Mouse (Mus musculus) layer of hippocampus, postnatal 36 days (tissue): ENCODE data around the gene Smc6. TPM values are rescaled to one million over a fixed set of nuclear protein-coding genes. Genes with fewer than 3 reads are reported as not detected.
A peak's percentile ranks its signal among the peaks of the same experiment; 100 is the strongest.

Source experiments
- DNase-seq, 2 experiments: peaks; one replicate each; pipeline ENCODE4 v3.0.0; 2022
- total RNA-seq, 2 experiments: library from RNA; stranded (reverse); gene quantifications; 2 replicates each; pipeline ENCODE4 v1.2.3; 2021

Gene Smc6
- total RNA-seq: 10 to 100 TPM; 34.6 to 35.3 TPM

DNA sequence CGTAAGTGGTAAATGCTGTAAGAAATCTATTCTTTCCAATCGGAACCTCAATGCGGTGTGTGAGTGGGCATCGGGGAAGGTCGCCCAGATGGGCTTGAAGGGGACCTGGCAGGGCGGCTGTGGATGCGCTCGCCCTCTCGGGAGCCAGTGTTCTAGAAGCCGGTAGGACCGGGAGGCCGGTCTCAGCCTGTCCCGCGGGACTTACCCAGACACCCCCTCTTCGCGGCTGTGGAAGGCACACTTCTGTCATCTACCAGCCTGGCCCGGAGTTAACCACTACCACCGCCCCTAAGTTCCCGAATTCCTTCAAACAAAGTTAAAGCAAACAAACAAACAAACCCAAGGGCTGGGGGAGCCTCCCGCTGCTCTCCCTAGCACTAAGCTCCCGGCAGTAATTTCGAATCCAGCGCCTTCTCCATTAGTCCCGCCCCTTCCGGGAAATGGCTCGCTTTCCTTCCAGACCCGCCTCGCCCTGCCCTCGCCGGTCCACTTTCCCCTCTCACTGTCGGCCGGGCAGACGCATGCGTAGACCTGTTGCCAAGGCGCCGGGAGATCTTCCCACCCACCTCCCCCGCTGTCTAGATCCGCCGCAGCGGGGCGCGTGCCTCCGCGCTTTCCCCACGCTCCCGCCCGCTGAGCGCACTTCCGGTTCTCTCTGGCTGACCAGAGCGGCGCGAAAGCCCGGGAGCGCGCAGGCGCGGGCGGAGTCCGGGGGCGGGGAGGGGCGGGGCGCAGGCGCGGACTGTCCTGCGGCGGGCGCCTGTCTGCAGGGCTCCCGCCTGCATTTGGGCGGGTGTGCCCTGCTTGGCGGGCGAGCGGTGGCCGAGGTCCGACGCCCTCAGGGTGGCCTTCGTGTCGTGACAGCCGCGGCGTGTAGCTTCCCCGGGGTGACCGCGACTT is at the start of gene Smc6, which contains the start of gene Gen1:
TSS of gene Smc6 (plus strand) at position 505 of the 900 bp plus-strand sequence.
TSS of gene Gen1 (minus strand) at position 420 of the 900 bp plus-strand sequence.
- DNase-seq: peak; percentile 91 to 94

GRCm38 (mm10) chr12:11216454-11216853 is 49.2 kb upstream of the Smc6 start:
- no peak for DNase-seq

DNA sequence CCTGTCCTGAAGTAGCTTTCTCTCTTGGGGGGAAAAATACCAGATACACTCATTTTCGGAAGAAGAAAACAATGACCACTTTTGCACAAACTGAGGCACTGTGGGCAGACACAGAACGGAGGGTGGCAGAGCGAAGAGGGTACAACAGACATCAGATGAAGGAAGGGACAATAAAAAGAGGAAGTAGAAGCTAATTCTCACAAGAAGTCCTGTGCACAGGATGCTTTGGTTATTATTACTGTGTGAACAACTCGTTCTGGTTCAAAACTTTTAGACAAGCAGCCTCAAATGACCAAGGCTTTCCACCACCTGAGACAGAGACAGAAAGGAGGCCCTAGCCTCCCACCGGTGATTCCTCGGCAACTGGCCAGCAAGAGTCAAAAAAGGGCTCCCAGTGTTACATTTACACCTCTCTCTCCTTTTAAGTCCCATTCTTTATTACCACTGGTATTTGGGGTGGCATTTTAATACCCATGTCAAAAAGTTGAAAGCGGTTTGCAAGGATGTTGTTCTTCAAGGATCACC is 47.9 kb upstream of the Smc6 start:
- no peak for DNase-seq

GRCm38 (mm10) chr12:11221524-11222330 is 44.0 kb upstream of the Smc6 start:
- DNase-seq: no peak

GRCm38 (mm10) chr12:11222566-11222965 is 43.1 kb upstream of the Smc6 start:
- no peak for DNase-seq

- DNase-seq: no peak
These were observed 42.6 kb upstream of the Smc6 start for GRCm38 (mm10) chr12:11223090-11223489.

- DNase-seq: no peak
These were observed 41.0 kb upstream of the Smc6 start for GRCm38 (mm10) chr12:11224722-11225121.

- no peak for DNase-seq
These were observed 39.6 kb upstream of the Smc6 start for GRCm38 (mm10) chr12:11226123-11226522.

DNA sequence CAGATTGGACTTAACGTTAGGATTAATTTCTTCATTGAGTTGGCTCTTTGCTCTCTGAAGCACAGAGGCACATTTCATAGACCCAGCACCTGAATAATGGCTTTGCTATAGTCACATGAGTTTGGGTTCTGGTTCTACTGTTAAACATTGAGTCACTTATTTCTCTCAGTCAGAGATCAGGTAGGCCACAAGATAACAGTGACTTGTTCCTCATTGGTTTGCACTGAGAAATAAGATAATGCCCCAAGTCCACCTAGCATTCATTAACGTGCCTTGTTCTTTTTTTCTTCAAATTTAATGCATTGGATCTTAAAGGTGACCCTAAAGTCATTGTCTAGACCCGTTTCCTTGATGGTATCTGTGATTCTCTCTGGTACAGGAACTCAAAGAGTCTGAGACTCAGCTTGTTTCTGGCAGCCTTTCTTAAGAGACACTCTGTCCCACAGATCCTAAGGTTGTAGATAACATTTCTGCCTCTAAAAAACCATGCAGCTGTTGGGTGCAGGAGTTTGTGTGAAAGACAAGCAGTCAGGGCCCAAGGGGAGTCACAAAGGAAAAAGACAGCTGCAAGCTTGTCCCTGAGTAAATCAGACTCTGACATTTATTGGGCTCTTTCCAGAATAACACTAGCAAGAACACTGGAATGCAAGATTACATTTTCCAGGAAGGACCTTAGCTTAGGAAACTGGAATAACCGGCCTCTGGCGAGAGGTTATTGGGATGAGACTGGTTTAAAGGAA is 39.0 kb upstream of the Smc6 start:
- DNase-seq: no peak

- no peak for DNase-seq
These were observed 35.4 kb upstream of the Smc6 start for GRCm38 (mm10) chr12:11230267-11230666.

- no peak for DNase-seq
These were observed 29.7 kb upstream of the Smc6 start for GRCm38 (mm10) chr12:11235996-11236395.

- no peak for DNase-seq
These were observed 18.2 kb upstream of the Smc6 start for GRCm38 (mm10) chr12:11247460-11247859.

GRCm38 (mm10) chr12:11250322-11250721 is 15.4 kb upstream of the Smc6 start:
- no peak for DNase-seq

GRCm38 (mm10) chr12:11264895-11265294 is 791 bp upstream of the Smc6 start:
- no peak for DNase-seq

GRCm38 (mm10) chr12:11266282-11266985 is 748 bp downstream of the Smc6 start:
- no peak for DNase-seq

DNA sequence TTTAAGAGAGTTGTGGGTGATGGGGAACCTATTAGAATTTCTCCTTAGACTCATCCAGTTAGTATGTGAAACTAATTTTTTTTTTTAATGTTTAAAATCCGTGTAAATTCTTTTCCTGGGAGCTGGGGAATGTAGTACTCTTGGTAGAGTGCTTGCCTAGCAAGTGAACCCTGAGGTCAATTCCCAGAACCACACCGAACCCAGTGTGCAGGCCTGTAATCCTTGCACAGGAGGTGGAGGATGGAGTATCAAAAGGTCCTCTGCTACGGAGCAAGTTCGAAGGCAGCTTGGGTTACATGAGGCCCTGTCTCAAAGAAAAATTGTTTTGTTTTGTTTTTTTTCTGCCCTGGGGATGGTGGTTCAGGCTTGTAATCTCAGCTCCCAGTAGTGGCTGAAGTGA is 1.3 kb downstream of the Smc6 start:
- DNase-seq: no peak

DNA sequence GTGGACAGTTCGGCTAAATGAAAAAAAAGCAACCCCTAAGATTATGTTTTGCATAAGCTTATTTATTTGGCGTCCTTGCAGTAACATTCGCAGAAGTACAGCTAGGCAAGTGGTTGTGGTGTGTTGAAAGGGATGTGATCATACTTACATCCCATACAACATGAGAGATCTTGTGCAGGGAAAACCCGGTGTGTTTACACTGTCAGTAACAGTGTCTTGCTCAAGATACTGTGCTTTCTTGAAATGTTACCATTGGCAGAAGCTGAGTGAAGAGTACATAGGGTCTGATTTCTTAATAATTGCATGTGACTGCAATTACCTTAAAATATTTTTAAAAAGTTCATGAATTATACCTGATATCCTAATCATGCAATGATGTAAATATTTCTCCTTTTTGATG is 6.9 kb downstream of the Smc6 start:
- DNase-seq: no peak

- no peak for DNase-seq
These were observed 7.5 kb downstream of the Smc6 start for GRCm38 (mm10) chr12:11273185-11273584.

DNA sequence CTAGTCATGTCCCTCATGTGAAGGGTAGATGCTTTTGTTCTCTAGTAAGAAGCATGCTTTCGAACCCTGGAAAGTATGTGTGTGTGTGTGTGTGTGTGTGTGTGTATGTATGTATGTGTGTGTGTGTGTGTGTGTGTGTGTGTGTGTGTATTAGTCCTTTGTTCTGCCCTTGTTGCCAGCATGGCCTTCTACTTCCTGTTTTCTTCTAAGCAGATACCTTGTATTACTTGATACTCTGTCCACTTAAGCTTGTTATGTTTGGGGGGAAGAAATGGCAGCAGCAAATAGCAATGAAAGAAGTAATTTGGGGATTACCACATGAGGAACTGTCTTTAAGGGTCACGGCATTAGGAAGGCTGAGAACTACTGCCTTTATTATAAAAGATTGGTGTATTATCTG is 10.9 kb downstream of the Smc6 start:
- no peak for DNase-seq

DNA sequence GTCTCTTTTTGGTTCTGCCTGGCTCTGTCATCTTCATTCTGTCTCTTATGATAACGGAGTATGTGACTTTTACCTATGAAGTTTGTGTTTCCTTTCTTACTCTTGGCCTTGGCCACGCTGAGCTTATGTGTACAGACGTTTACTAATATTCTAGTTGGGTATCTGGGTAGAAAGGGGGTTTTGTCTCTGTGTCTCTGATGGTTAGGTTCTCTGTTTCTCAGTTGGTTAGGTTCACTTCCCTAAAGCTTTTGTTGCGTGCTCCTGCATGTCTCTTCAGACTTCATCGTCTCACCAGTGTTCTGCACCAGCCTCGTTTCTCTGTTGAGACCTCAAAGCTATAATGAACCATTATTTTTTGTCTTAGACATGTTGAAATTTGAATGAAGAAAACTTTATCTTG is 11.5 kb downstream of the Smc6 start:
- no peak for DNase-seq

DNA sequence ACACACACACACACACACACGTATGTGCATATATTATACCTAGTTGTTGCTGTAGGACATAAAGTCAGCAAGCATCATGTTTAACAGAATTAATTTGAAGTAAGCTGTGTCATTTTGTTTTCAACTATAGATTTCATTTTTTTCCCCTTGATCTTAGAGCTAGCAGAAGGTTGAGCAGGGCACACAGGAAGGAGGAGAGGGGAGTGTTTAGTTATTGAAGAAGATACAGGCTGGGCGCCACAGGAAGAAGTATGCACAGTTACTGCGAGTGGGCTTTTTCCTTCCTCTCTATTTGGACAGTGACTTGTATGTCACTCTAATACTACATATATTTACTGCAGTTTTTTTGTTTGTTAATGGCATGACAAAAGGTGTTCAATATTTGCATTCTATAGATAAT is 14.2 kb downstream of the Smc6 start:
- no peak for DNase-seq

DNA sequence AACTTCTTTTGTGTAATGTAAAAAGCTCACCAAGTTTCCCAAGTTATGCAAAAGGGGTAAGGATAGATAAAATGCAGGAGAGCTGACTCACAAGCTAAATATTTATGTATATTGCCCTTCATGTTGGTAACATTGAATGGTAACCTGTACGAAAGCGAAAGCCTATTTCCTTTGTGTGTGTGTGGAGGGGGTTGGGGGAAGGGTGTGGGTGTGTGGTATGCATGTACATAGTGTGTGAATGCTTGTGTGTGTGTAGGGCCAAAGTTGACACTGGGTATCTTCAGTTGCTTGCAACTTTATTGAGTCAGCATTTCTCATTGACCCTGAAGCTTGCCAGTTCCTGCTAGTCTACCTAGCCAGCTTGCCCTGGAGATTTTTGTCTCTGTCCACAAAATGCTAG is 15.9 kb downstream of the Smc6 start:
- no peak for DNase-seq
